Mouse (Mus musculus) MEL-GATA-1-ER (cell line): ENCODE data around the gene Tescl.

Source experiments
- DNase-seq: peaks from one replicate; pipeline ENCODE4 v3.0.0-alpha.2; 2012; ENCODE audit warnings: low read depth; ENCODE audit errors: extremely low read depth

Gene Tescl

GRCm38 (mm10) chr7:24363228-24363627, 29.5 kb upstream of the Tescl start:
- DNase-seq: no peak

- DNase-seq: no peak
Measured at GRCm38 (mm10) chr7:24361001-24361400, 27.3 kb upstream of the Tescl start.

- no peak for DNase-seq
Measured at GRCm38 (mm10) chr7:24359269-24359668, 25.5 kb upstream of the Tescl start.

- DNase-seq: no peak
Measured at GRCm38 (mm10) chr7:24357899-24358298, 24.2 kb upstream of the Tescl start.

- no peak for DNase-seq
Measured at GRCm38 (mm10) chr7:24356081-24356480, 22.3 kb upstream of the Tescl start.

DNA sequence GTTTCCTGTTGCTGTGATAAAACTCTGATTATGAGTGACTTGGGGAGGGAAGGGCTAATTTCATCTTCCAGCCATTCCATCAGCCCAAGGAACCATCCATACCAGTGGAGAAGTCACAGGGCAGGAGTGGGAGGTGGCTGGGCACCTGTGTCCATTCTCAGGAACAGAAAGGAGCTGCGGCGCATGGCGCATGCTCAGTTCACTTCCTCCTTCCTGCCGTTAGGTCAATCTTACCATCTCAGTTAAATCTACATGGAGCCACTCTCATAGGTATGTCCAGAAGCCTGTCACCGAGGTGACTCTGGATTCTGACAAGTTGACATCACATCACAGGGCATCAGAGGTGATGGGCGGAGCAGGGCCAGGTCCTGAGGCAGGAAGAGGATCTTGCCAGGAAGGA, 21.9 kb upstream of the Tescl start:
- DNase-seq: no peak

DNA sequence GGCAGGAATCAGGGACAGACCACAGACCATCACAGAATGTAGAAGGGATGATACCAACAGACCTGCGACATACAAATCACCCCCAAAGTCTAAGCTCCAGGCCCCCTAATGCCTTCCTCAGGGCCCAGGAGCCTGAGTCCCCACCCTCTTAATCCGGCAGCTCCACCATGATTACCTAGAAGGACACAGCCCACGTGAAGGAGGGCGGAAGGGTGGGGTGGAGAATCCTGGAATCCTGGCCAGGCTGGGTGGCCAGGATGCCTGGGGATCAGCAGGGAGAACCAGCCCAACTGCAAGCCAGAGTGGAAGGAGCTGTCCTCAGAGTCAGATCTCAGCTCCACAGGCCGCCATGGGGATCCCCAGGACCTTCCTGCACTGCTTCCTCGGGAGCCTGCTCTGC, 15.2 kb upstream of the Tescl start, which contains the start of gene Lypd5:
Gene Lypd5, plus strand, starts transcription at position 301 of the 400 bp plus-strand sequence.
- DNase-seq: no peak

GRCm38 (mm10) chr7:24346444-24346843, 12.7 kb upstream of the Tescl start:
- DNase-seq: no peak

- no peak for DNase-seq
Measured at GRCm38 (mm10) chr7:24343701-24344272, 10.1 kb upstream of the Tescl start.

- DNase-seq: no peak
Measured at GRCm38 (mm10) chr7:24338241-24338640, 4.5 kb upstream of the Tescl start.

DNA sequence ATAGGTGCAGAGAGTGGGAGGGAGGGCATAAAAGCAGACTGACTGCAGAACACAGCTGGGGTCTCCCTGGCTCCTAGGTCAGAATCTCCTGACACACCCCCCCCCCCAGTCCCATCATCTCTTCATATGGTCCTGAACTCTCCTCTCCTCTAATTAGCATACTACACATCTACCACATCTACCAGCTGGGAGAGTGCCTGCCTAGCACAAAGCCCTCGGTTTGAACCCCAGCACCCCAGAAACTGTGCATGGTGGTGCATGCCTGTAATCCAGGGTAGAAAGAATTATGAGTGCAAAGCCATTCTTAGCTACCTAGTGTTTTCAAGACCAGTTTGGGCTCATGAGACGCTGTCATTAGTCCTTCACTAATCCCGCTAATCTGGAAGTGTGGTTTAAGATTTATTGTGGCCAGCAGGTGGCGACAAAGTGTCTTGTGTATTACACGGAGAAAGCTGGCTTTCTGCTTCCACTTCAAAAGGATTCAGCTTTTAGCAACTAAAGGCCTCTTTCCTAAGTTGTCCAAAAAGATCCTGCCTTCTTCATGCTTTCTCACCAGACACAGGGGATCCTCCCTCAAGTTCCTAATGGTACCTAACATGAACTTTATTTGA, 2.1 kb upstream of the Tescl start:
- DNase-seq: peak; percentile 64

GRCm38 (mm10) chr7:24327281-24327975, 6.3 kb downstream of the Tescl start:
- DNase-seq: no peak

- no peak for DNase-seq
Measured at GRCm38 (mm10) chr7:24326273-24327135, 7.2 kb downstream of the Tescl start.

- no peak for DNase-seq
Measured at GRCm38 (mm10) chr7:24325675-24326128, 8.0 kb downstream of the Tescl start.

DNA sequence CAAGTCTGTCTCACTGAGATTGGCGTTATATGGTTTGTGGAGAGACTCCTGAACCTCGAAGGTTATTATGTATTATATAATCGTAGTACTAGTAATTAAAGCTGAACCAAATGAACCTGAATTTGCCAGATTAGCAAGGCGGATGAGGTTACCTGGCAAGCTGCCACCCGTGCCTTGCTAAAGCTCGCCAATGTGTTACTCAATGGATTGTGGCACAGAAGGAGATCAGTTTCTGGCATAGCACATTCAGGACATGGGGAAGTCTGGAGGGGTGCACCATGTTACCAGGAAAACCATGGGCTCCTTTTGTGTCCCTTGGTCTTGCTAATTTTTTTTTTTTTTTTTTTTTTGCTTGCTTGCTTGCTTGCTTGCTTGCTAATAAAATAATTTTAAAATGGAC, 8.5 kb downstream of the Tescl start:
- DNase-seq: no peak

- DNase-seq: no peak
Measured at GRCm38 (mm10) chr7:24322593-24322992, 11.1 kb downstream of the Tescl start.

- DNase-seq: no peak
Measured at GRCm38 (mm10) chr7:24318942-24319341, 14.8 kb downstream of the Tescl start.

DNA sequence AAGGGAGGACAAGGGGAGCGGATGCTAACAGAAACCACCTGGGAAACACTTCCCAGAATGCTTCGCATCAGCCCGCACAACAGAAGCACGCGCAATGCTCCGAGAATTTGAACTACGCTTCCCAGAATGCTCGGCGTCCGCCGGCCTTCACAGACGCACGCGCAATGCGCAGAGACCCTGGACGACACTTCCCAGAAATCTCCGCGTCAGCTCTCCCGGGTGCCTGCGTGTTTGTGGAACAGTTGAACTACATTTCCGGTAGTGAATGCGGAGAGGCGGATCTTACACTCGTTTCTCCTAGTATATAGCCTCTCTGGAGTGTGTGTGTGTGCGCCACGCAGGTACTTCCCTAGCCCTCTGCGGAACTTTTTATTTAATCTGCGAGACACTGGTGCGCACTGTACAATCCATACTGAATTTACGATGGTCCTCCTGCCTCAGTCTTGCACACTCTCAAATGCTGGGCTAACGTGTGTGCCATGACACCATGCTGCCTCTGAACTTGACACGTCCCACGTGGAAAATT, 17.1 kb downstream of the Tescl start, which contains the start of gene Zfp94:
Gene Zfp94, minus strand, starts transcription at position 100 of the 526 bp plus-strand sequence.
- peak; percentile 94 for DNase-seq

- DNase-seq: no peak
Measured at GRCm38 (mm10) chr7:24315726-24316566, 17.8 kb downstream of the Tescl start.

- no peak for DNase-seq
Measured at GRCm38 (mm10) chr7:24300771-24301282, 32.9 kb downstream of the Tescl start, which contains the start of gene Zfp61. Zfp61 (minus strand) TSS chr7:24301232.
